Mouse (Mus musculus) myocyte (in vitro differentiated cells): ENCODE results near the gene Ccdc144b.

Experiments used
- CEBPB ChIP-seq: IDR thresholded peaks from 2 replicates; pipeline ENCODE4 v1.6.1; 2011; ENCODE audit warnings: mild to moderate bottlenecking, moderate library complexity; ENCODE audit not compliant: poor library complexity, insufficient read depth, severe bottlenecking
- E2F4 ChIP-seq: IDR thresholded peaks from one replicate; pipeline ENCODE4 v1.6.1; 2011; ENCODE audit warnings: mild to moderate bottlenecking, control low read depth, moderate library complexity; ENCODE audit not compliant: insufficient read depth
- MAX ChIP-seq: IDR thresholded peaks from one replicate; pipeline ENCODE4 v1.6.1; 2011; ENCODE audit warnings: low read depth, mild to moderate bottlenecking, control low read depth
- MYOD1 ChIP-seq, 3 experiments: IDR thresholded peaks; one replicate each; pipeline ENCODE4 v1.6.1; 2011; ENCODE audit warnings: control low read depth in 2 of 3, low read depth in 2 of 3, mild to moderate bottlenecking in 2 of 3, moderate library complexity in 1 of 3; ENCODE audit not compliant: insufficient read length in 2 of 3, control insufficient read depth in 1 of 3
- MYOG ChIP-seq, 3 experiments: IDR thresholded peaks; one replicate each; pipeline ENCODE4 v1.6.1; 2011; ENCODE audit warnings: control low read depth in 2 of 3, low read depth in 2 of 3, mild to moderate bottlenecking in 2 of 3; ENCODE audit not compliant: insufficient read length in 2 of 3, control insufficient read depth in 1 of 3, insufficient read depth in 1 of 3
- POLR2A ChIP-seq: IDR thresholded peaks from one replicate; pipeline ENCODE4 v1.6.1; 2011; ENCODE audit warnings: low read depth, mild to moderate bottlenecking, control low read depth, moderate library complexity; ENCODE audit not compliant: insufficient read length
- POLR2AphosphoS2 ChIP-seq: IDR thresholded peaks from one replicate; pipeline ENCODE4 v1.6.1; 2011; ENCODE audit warnings: low read depth, control low read depth; ENCODE audit not compliant: insufficient read length
- SRF ChIP-seq: IDR thresholded peaks from one replicate; pipeline ENCODE4 v1.6.1; 2011; ENCODE audit warnings: low read depth; ENCODE audit not compliant: control insufficient read depth, insufficient read length
- TCF12 ChIP-seq: IDR thresholded peaks from one replicate; pipeline ENCODE4 v1.6.1; 2011; ENCODE audit warnings: mild to moderate bottlenecking, control low read depth; ENCODE audit not compliant: poor library complexity, insufficient read depth, severe bottlenecking
- USF1 ChIP-seq: IDR thresholded peaks from one replicate; pipeline ENCODE4 v1.6.1; 2011; ENCODE audit warnings: low read depth, mild to moderate bottlenecking, control low read depth, moderate library complexity

GRCm38 (mm10) chr3:35988031-35988430 lies 65.3 kb downstream of the Ccdc144b start:
- no peak for TF ChIP-seq POLR2A
- TF ChIP-seq POLR2AphosphoS2: no peak
- no peak for TF ChIP-seq TCF12
- no peak for TF ChIP-seq USF1
- TF ChIP-seq MAX: no peak
- TF ChIP-seq MYOG (IDR thresholded peaks at IDR 0.05; ENCODE audit: control insufficient read depth in 1 of 3, insufficient read depth in 1 of 3, insufficient read length in 2 of 3, low read depth in 2 of 3): no peak
- no peak for TF ChIP-seq MYOD1 (IDR thresholded peaks at IDR 0.05; ENCODE audit: control insufficient read depth in 1 of 3, insufficient read length in 2 of 3, low read depth in 2 of 3)
- TF ChIP-seq E2F4: no peak
- no peak for TF ChIP-seq SRF
- TF ChIP-seq CEBPB: no peak
